Mouse (Mus musculus) forebrain, embryonic 10.5 days (tissue): ENCODE measurements around the gene Cog4. TPM values are rescaled to one million over a fixed set of nuclear protein-coding genes. Genes with fewer than 3 reads are reported as not detected.
"Not testable (repeated sequence)": the region's sequence is repeated elsewhere in the genome, so short reads cannot be mapped to it uniquely, and the experiment has no call there.

Experiments
- DNase-seq: peaks from one replicate; pipeline ENCODE4 v3.0.0-alpha.2; 2017; ENCODE audit warnings: low spot score; ENCODE audit errors: extremely low spot score
- H3K27ac ChIP-seq: fragments of 300-500 bp; sonication (generic); 2 replicates; pipeline ENCODE4 v1.5.1; 2016; ENCODE audit warnings: mild to moderate bottlenecking
- H3K27me3 ChIP-seq: fragments of 300-500 bp; sonication (generic); 2 replicates; pipeline ENCODE4 v1.6.1; 2016; ENCODE audit warnings: mild to moderate bottlenecking; ENCODE audit not compliant: poor library complexity, severe bottlenecking
- H3K36me3 ChIP-seq: fragments of 300-500 bp; sonication (generic); replicated peaks from 2 replicates; pipeline ENCODE4 v1.6.1; 2016; ENCODE audit warnings: mild to moderate bottlenecking, moderate library complexity
- H3K4me1 ChIP-seq: fragments of 300-500 bp; sonication (generic); 2 replicates; pipeline ENCODE4 v1.6.1; 2016
- H3K4me3 ChIP-seq: fragments of 300-500 bp; sonication (generic); 2 replicates; pipeline ENCODE4 v1.5.1; 2016; ENCODE audit warnings: mild to moderate bottlenecking, moderate library complexity
- H3K9me3 ChIP-seq: fragments of 300-500 bp; sonication (generic); 2 replicates; pipeline ENCODE4 v1.6.1; 2016; ENCODE audit warnings: mild to moderate bottlenecking, moderate library complexity
- WGBS: fragments of 180-500 bp; shearing (Covaris S2); methylation state at CpG from one replicate; pipeline ENCODE4 v1.1.7; 2016; 5-methylcytosine and 5-hydroxymethylcytosine counted together
- polyA plus RNA-seq: library from polyadenylated mRNA; unstranded; fragments of >200 nt; fragmentation: Nextera tagmentation; extraction: Ambion mirVana; gene quantifications from 2 replicates; pipeline ENCODE4 v1.2.1, GENCODE M21; 2016

Gene Cog4
- polyA plus RNA-seq, 1 experiment from 2014 or later: 73.2 TPM

DNA sequence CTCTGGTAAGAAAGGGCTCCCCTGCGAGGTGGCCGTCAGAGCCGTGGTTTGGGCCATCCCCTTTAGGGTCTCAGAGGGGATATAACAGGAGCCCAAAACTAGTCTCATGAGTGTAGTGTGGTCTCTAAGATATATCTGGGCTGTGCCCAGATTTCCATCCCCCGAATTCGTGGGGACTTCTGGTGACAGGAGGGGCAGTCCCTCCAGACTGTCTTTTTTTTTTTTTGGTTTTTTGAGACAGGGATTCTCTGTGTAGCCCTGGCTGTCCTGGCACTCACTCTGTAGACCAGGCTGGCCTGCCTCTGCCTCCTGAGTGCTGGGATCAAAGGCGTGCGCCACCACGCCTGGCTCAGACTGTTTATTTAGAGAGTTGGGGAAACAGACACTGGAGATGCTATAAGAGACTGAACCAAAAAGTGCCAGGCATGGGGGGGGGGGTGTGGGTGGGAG lies 79.3 kb downstream of the Cog4 start:
- Histone ChIP-seq H3K27ac (no peak overlapping the region), H3K4me1 (peaks cover 35% of the 10 kb centered on the region), H3K36me3 (peaks cover 47% of the 10 kb centered on the region), H3K4me3 (no peak overlapping the region), H3K9me3 (no peaks in the 10 kb centered on the region), H3K27me3 (no peaks in the 10 kb centered on the region)
- 94% methylated on average over 8 of the region's 8 CpGs for WGBS
- DNase-seq: no peak

DNA sequence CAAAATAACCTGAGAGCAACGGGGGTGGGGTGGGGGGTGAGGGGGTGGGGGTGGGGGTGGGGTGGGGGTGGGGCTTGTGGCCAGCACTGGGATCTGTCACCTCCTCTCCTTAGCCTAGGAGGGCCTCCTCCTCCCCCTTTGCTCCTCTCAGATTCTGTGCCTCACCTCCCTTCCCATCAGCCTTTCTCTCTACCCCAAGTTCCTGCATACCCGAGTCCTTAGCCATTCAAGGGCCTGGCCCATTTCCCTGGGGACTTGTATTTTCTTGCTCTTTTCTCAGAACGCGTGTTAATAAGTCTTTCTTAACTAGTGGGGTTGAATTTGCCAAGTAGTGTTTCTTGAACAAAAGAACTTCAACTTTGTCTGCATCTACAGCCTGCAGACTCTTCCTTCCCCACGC lies 80.3 kb downstream of the Cog4 start:
- H3K4me3 ChIP-seq: no peak overlapping the region
- H3K9me3 ChIP-seq: no peaks in the 10 kb centered on the region
- no peak for DNase-seq
- no peaks in the 10 kb centered on the region for H3K27me3 ChIP-seq
- peaks cover 57% of the 10 kb centered on the region for H3K36me3 ChIP-seq
- WGBS: 60% methylated on average over 5 of the region's 5 CpGs
- peaks cover 29% of the 10 kb centered on the region for H3K4me1 ChIP-seq
- no peak overlapping the region for H3K27ac ChIP-seq

DNA sequence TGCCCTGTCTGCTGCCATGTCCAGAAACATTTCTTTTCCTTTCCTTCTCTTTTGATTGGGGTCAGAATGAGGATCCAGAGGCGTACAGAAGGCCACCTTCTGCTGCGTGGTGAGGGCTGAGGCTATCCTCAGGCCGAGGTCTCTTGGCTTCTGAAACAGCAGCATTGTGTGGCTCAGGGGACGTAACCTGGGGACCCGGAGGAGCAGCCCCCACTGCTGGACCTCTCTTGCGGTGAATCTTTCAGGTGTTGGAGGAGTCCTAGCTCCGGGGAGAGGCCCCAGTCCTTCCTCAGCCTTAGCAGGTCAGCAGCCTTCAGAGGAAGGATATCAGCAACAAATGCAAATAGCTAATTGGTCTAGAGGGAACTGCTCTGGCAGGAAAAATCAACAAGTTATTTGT lies 82.0 kb downstream of the Cog4 start:
- Histone ChIP-seq H3K36me3 (peaks cover 43% of the 10 kb centered on the region), H3K27me3 (no peaks in the 10 kb centered on the region), H3K4me3 (no peak overlapping the region), H3K9me3 (no peaks in the 10 kb centered on the region), H3K4me1 (peaks cover 23% of the 10 kb centered on the region; the same call in 1 of the 2 replicates), H3K27ac (no peak overlapping the region)
- DNase-seq: no peak
- WGBS: 86% methylated on average over 7 of the region's 7 CpGs

- Histone ChIP-seq H3K27ac (no peak overlapping the region), H3K4me3 (no peak overlapping the region), H3K36me3 (peaks cover 42% of the 10 kb centered on the region), H3K27me3 (no peaks in the 10 kb centered on the region), H3K4me1 (peaks cover 23% of the 10 kb centered on the region; the same call in 1 of the 2 replicates), H3K9me3 (no peaks in the 10 kb centered on the region)
- WGBS: 69% methylated on average over 5 of the region's 5 CpGs
- no peak for DNase-seq
Observed at GRCm38 (mm10) chr8:110929066-110929465, 82.7 kb downstream of the Cog4 start.

DNA sequence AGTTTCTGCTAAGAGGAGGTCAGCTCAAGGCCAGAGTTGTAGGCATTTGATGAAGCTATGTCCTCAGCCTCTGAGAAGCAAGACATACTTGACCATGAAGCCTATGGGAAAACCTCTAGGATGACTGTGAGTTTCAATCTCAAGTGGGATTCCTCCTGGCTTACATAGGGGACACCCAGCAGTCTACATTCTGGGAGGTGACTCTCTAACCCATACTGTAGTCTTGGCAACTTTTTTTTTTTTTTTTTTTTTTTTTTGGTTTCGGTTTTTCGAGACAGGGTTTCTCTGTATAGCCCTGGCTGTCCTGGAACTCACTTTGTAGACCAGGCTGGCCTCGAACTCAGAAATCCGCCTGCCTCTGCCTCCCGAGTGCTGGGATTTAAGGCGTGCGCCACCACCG lies 83.3 kb downstream of the Cog4 start:
- 95% methylated on average over 8 of the region's 8 CpGs for WGBS
- not testable (repeated sequence) for DNase-seq, H3K9me3 ChIP-seq, H3K4me3 ChIP-seq, H3K27ac ChIP-seq, H3K27me3 ChIP-seq
- peaks cover 23% of the 10 kb centered on the region; the same call in 1 of the 2 replicates for H3K4me1 ChIP-seq
- peaks cover 41% of the 10 kb centered on the region for H3K36me3 ChIP-seq

DNA sequence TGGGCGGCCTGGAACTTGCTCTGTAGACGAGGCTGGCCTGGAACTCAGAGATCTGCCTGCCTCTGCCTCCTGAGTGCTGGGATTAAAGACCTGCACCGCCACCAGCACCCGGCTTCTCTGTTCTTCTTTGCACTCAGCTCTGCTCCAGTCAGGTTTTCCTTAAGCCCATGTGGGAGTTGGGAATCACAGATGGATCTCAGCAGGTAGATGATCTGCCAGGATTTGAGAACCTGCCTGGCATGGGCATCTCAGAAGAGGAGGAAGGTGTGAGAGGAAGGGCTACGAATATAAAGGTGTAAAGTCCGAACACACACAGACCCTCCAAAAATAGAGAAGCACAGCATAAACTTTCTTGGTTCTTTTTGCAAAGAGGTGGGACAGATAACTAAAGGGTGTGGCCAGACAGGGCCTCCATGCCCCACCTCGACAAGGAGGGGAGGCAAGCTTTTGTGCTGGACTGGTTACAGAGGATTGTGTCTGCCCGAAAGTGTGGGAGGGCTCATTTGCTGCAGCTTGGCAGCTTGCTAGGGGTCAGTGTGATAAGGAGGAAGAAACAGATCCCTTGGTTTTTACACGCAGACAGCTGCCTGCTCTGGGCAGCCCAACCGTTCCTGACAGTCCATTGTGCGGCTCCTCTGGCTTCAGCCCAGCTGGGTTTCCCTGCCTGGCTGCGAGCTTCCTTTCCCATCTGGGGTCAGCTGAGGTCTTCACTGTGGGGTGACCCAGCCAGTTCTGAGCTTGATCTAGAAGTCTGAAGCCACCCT lies 85.0 kb downstream of the Cog4 start:
- Histone ChIP-seq H3K36me3 (peaks cover 41% of the 10 kb centered on the region), H3K4me1 (peaks cover 20% of the 10 kb centered on the region; the same call in 1 of the 2 replicates), H3K27ac (peak overlapping the region; percentile 31; the same call in 1 of the 2 replicates), H3K9me3 (no peaks in the 10 kb centered on the region), H3K4me3 (no peak overlapping the region), H3K27me3 (no peaks in the 10 kb centered on the region)
- no peak for DNase-seq
- WGBS: 84% methylated on average over 12 of the region's 12 CpGs

Other genes starting within 250 kb of the Cog4 start
- gene Vac14, start 228.0 kb upstream of the Cog4 start, polyA plus RNA-seq: 27.7 and 29.9 TPM in 2 replicates
- 5.4 and 5.6 TPM in 2 replicates for gene Mtss1l, start 125.1 kb upstream of the Cog4 start, polyA plus RNA-seq
- gene Il34, start 40.7 kb upstream of the Cog4 start, polyA plus RNA-seq: 0.24 and 0.25 TPM in 2 replicates
- gene Sf3b3, start 187 bp downstream of the Cog4 start, polyA plus RNA-seq: 247 and 254 TPM in 2 replicates
- 13.5 and 13.8 TPM in 2 replicates for gene Fuk, start 55.9 kb downstream of the Cog4 start, polyA plus RNA-seq
- 24.4 and 24.5 TPM in 2 replicates for gene St3gal2, start 73.3 kb downstream of the Cog4 start, polyA plus RNA-seq
- 27.4 and 27.6 TPM in 2 replicates for gene Ddx19a, start 151.2 kb downstream of the Cog4 start, polyA plus RNA-seq
- gene Ddx19b, start 185.2 kb downstream of the Cog4 start, polyA plus RNA-seq: 11.8 and 12.4 TPM in 2 replicates
- 87.6 and 91.2 TPM in 2 replicates for gene Aars, start 186.5 kb downstream of the Cog4 start, polyA plus RNA-seq
- 7.6 and 14.8 TPM in 2 replicates for gene Exosc6, start 209.7 kb downstream of the Cog4 start, polyA plus RNA-seq
- 1.6 and 2.9 TPM in 2 replicates for gene Clec18a, start 245.8 kb downstream of the Cog4 start, polyA plus RNA-seq
- gene Pdpr, start 248.0 kb downstream of the Cog4 start, polyA plus RNA-seq: 11.9 and 12.3 TPM in 2 replicates